Mouse (Mus musculus): ENCODE data around the gene Frs2.

- TF ChIP-seq CTCF (conservative IDR thresholded peaks at IDR 0.05; ENCODE audit: low read length): no peak
- TF ChIP-seq POU5F1 (IDR thresholded peaks at IDR 0.05; ENCODE audit: borderline replicate concordance, low read length): no peak
Observed at GRCm38 (mm10) chr10:117031160-117031559, 117.2 kb downstream of the Frs2 start.
